Mouse (Mus musculus): ENCODE results near the gene Rab4a. TPM values are rescaled to one million over a fixed set of nuclear protein-coding genes. Genes with fewer than 3 reads are reported as not detected.

The Rab4a gene
- polyA plus RNA-seq, 1 experiment from 2014 or later: 58.7 TPM

- Histone ChIP-seq H3K9ac (ENCODE audit: low read depth, low read length) (no peak overlapping the region), H3K9me3 (replicated peaks; ENCODE audit: control insufficient read depth, low read length) (no peaks in the 10 kb centered on the region), H3K4me3 (ENCODE audit: low read depth, low read length) (no peak overlapping the region), H3K27ac (ENCODE audit: low read depth, low read length) (no peak overlapping the region), H3K27me3 (ENCODE audit: control insufficient read depth, insufficient read depth, low read length) (0 out of 2 replicates have a peak, but pooled peaks cover 2% of the 10 kb centered on the region), H3K36me3 (ENCODE audit: control insufficient read depth, insufficient read depth, low read length) (no peaks in the 10 kb centered on the region), H3K4me1 (ENCODE audit: control insufficient read depth, insufficient read depth, low read length) (peaks cover 10% of the 10 kb centered on the region; the same call in 1 of the 2 replicates), H3K4me2 (no peak overlapping the region)
- WGBS (ENCODE audit: insufficient replicate concordance): 13% methylated on average over 6 of the region's 6 CpGs
- ATAC-seq (replicated peaks; ENCODE audit: insufficient number of reproducible peaks, low FRiP score, low TSS enrichment): peak; percentile 51; the same call in 1 of the 2 replicates
These were observed 22.1 kb upstream of the Rab4a start for GRCm38 (mm10) chr8:123783525-123784249.

GRCm38 (mm10) chr8:123786166-123786565 lies 19.6 kb upstream of the Rab4a start:
- H3K9ac ChIP-seq (ENCODE audit: low read depth, low read length): no peak overlapping the region
- no peaks in the 10 kb centered on the region for H3K36me3 ChIP-seq (ENCODE audit: control insufficient read depth, insufficient read depth, low read length)
- ATAC-seq (replicated peaks; ENCODE audit: insufficient number of reproducible peaks, low FRiP score, low TSS enrichment): no peak
- H3K27ac ChIP-seq (ENCODE audit: low read depth, low read length): no peak overlapping the region
- H3K4me1 ChIP-seq (ENCODE audit: control insufficient read depth, insufficient read depth, low read length): peaks cover 5% of the 10 kb centered on the region; the same call in 1 of the 2 replicates
- H3K27me3 ChIP-seq (ENCODE audit: control insufficient read depth, insufficient read depth, low read length): no peaks in the 10 kb centered on the region; the same call in 1 of the 2 replicates
- 74% methylated on average over 6 of the region's 6 CpGs for WGBS (ENCODE audit: insufficient replicate concordance)
- no peaks in the 10 kb centered on the region for H3K9me3 ChIP-seq (replicated peaks; ENCODE audit: control insufficient read depth, low read length)
- H3K4me3 ChIP-seq (ENCODE audit: low read depth, low read length): no peak overlapping the region
- no peak overlapping the region for H3K4me2 ChIP-seq

GRCm38 (mm10) chr8:123786644-123787043 lies 19.1 kb upstream of the Rab4a start:
- H3K9me3 ChIP-seq (replicated peaks; ENCODE audit: control insufficient read depth, low read length): no peaks in the 10 kb centered on the region
- no peak for ATAC-seq (replicated peaks; ENCODE audit: insufficient number of reproducible peaks, low FRiP score, low TSS enrichment)

GRCm38 (mm10) chr8:123787254-123787897 lies 18.4 kb upstream of the Rab4a start:
- Histone ChIP-seq H3K27me3 (ENCODE audit: control insufficient read depth, insufficient read depth, low read length) (no peaks in the 10 kb centered on the region; the same call in 1 of the 2 replicates), H3K9me3 (replicated peaks; ENCODE audit: control insufficient read depth, low read length) (no peaks in the 10 kb centered on the region), H3K4me2 (peak overlapping the region; percentile 41), H3K9ac (ENCODE audit: low read depth, low read length) (no peak overlapping the region), H3K4me1 (ENCODE audit: control insufficient read depth, insufficient read depth, low read length) (0 out of 2 replicates have a peak, but pooled peaks cover 2% of the 10 kb centered on the region), H3K4me3 (ENCODE audit: low read depth, low read length) (no peak overlapping the region), H3K36me3 (ENCODE audit: control insufficient read depth, insufficient read depth, low read length) (no peaks in the 10 kb centered on the region), H3K27ac (ENCODE audit: low read depth, low read length) (no peak overlapping the region)
- no peak for ATAC-seq (replicated peaks; ENCODE audit: insufficient number of reproducible peaks, low FRiP score, low TSS enrichment)
- WGBS (ENCODE audit: insufficient replicate concordance): 35% methylated on average over 21 of the region's 21 CpGs

More at GRCm38 (mm10) chr8:123786644-123787043, 19.1 kb upstream of the Rab4a start:
- no peak overlapping the region for H3K4me3 ChIP-seq (ENCODE audit: low read depth, low read length)
- H3K36me3 ChIP-seq (ENCODE audit: control insufficient read depth, insufficient read depth, low read length): no peaks in the 10 kb centered on the region
- 62% methylated on average over 6 of the region's 6 CpGs for WGBS (ENCODE audit: insufficient replicate concordance)
- H3K4me1 ChIP-seq (ENCODE audit: control insufficient read depth, insufficient read depth, low read length): 0 out of 2 replicates have a peak, but pooled peaks cover 2% of the 10 kb centered on the region
- no peak overlapping the region for H3K27ac ChIP-seq (ENCODE audit: low read depth, low read length)
- H3K27me3 ChIP-seq (ENCODE audit: control insufficient read depth, insufficient read depth, low read length): no peaks in the 10 kb centered on the region; the same call in 1 of the 2 replicates
- H3K4me2 ChIP-seq: no peak overlapping the region
- no peak overlapping the region for H3K9ac ChIP-seq (ENCODE audit: low read depth, low read length)

- no peak for ATAC-seq (replicated peaks; ENCODE audit: insufficient number of reproducible peaks, low FRiP score, low TSS enrichment)
- Histone ChIP-seq H3K36me3 (ENCODE audit: control insufficient read depth, insufficient read depth, low read length) (no peaks in the 10 kb centered on the region), H3K27me3 (ENCODE audit: control insufficient read depth, insufficient read depth, low read length) (no peaks in the 10 kb centered on the region; the same call in 1 of the 2 replicates), H3K27ac (ENCODE audit: low read depth, low read length) (no peak overlapping the region), H3K4me3 (ENCODE audit: low read depth, low read length) (no peak overlapping the region), H3K4me1 (ENCODE audit: control insufficient read depth, insufficient read depth, low read length) (0 out of 2 replicates have a peak, but pooled peaks cover 2% of the 10 kb centered on the region), H3K4me2 (no peak overlapping the region), H3K9ac (ENCODE audit: low read depth, low read length) (no peak overlapping the region), H3K9me3 (replicated peaks; ENCODE audit: control insufficient read depth, low read length) (no peaks in the 10 kb centered on the region)
- WGBS (ENCODE audit: insufficient replicate concordance): 51% methylated on average over 14 of the region's 14 CpGs
These were observed 17.2 kb upstream of the Rab4a start for GRCm38 (mm10) chr8:123788416-123789170.

- H3K4me3 ChIP-seq (ENCODE audit: low read depth, low read length): no peak overlapping the region
- no peak overlapping the region for H3K27ac ChIP-seq (ENCODE audit: low read depth, low read length)
- H3K4me2 ChIP-seq: no peak overlapping the region
- 61% methylated on average over 9 of the region's 9 CpGs for WGBS (ENCODE audit: insufficient replicate concordance)
- 0 out of 2 replicates have a peak, but pooled peaks cover 2% of the 10 kb centered on the region for H3K4me1 ChIP-seq (ENCODE audit: control insufficient read depth, insufficient read depth, low read length)
- no peaks in the 10 kb centered on the region for H3K9me3 ChIP-seq (replicated peaks; ENCODE audit: control insufficient read depth, low read length)
- no peak overlapping the region for H3K9ac ChIP-seq (ENCODE audit: low read depth, low read length)
- H3K36me3 ChIP-seq (ENCODE audit: control insufficient read depth, insufficient read depth, low read length): no peaks in the 10 kb centered on the region
- H3K27me3 ChIP-seq (ENCODE audit: control insufficient read depth, insufficient read depth, low read length): no peaks in the 10 kb centered on the region; the same call in 1 of the 2 replicates
- ATAC-seq (replicated peaks; ENCODE audit: insufficient number of reproducible peaks, low FRiP score, low TSS enrichment): no peak
These were observed 16.3 kb upstream of the Rab4a start for GRCm38 (mm10) chr8:123789461-123789860.

GRCm38 (mm10) chr8:123789970-123790369 lies 15.8 kb upstream of the Rab4a start:
- 3% methylated on average over 4 of the region's 4 CpGs for WGBS (ENCODE audit: insufficient replicate concordance)
- no peaks in the 10 kb centered on the region; the same call in 1 of the 2 replicates for H3K27me3 ChIP-seq (ENCODE audit: control insufficient read depth, insufficient read depth, low read length)
- H3K4me3 ChIP-seq (ENCODE audit: low read depth, low read length): no peak overlapping the region
- H3K27ac ChIP-seq (ENCODE audit: low read depth, low read length): no peak overlapping the region
- 0 out of 2 replicates have a peak, but pooled peaks cover 2% of the 10 kb centered on the region for H3K4me1 ChIP-seq (ENCODE audit: control insufficient read depth, insufficient read depth, low read length)
- no peak overlapping the region for H3K9ac ChIP-seq (ENCODE audit: low read depth, low read length)
- ATAC-seq (replicated peaks; ENCODE audit: insufficient number of reproducible peaks, low FRiP score, low TSS enrichment): no peak
- H3K4me2 ChIP-seq: no peak overlapping the region
- H3K9me3 ChIP-seq (replicated peaks; ENCODE audit: control insufficient read depth, low read length): no peaks in the 10 kb centered on the region
- no peaks in the 10 kb centered on the region for H3K36me3 ChIP-seq (ENCODE audit: control insufficient read depth, insufficient read depth, low read length)
